Mouse (Mus musculus) kidney, adult 2 months (tissue): ENCODE results near the gene Ttbk1.

Experiments used
- CTCF ChIP-seq: fragments of 200-500 bp; conservative IDR thresholded peaks from 2 replicates; pipeline ENCODE4 v1.5.1; 2011; ENCODE audit warnings: low read depth, mild to moderate bottlenecking, control low read depth, low read length, moderate library complexity, mixed read lengths; ENCODE audit not compliant: insufficient read depth, insufficient read length
- POLR2A ChIP-seq: fragments of 200-500 bp; IDR thresholded peaks from one replicate; pipeline ENCODE4 v1.6.1; 2011; ENCODE audit warnings: low read depth, low read length, control low read depth

GRCm38 (mm10) chr17:46438298-46438873 is 49.1 kb downstream of the Ttbk1 start, which contains the start of gene Slc22a7:
- TF ChIP-seq CTCF (no peak), POLR2A (no peak)
